Mouse (Mus musculus) intestine, postnatal 0 days (tissue): ENCODE data around the gene Gda. TPM values are rescaled to one million over a fixed set of nuclear protein-coding genes. Genes with fewer than 3 reads are reported as not detected.

Experiments used
- ATAC-seq: fragments of 200-750 bp; cut with Nextera tagmentation; 2 replicates; pipeline ENCODE4 v1.8.0; 2017; ENCODE audit warnings: mild to moderate bottlenecking, moderate TSS enrichment, moderate library complexity
- H3K27ac ChIP-seq: fragments of 300-500 bp; sonication (generic); 2 replicates; pipeline ENCODE4 v1.5.1; 2014; ENCODE audit warnings: mild to moderate bottlenecking, low read depth, low read length, moderate library complexity
- H3K27me3 ChIP-seq: fragments of 300-500 bp; sonication (generic); replicated peaks from 2 replicates; pipeline ENCODE4 v1.6.1; 2014; ENCODE audit warnings: low read length, mixed read lengths; ENCODE audit not compliant: control insufficient read depth, insufficient read depth
- H3K36me3 ChIP-seq: fragments of 300-500 bp; sonication (generic); 2 replicates; pipeline ENCODE4 v1.6.1; 2014; ENCODE audit warnings: mild to moderate bottlenecking, moderate library complexity; ENCODE audit not compliant: control insufficient read depth, insufficient read depth
- H3K4me1 ChIP-seq: fragments of 300-500 bp; sonication (generic); replicated peaks from 2 replicates; pipeline ENCODE4 v1.6.1; 2014; ENCODE audit warnings: antibody characterized with exemption, low read length, mixed read lengths; ENCODE audit not compliant: control insufficient read depth, insufficient read depth
- H3K4me2 ChIP-seq: fragments of 300-500 bp; sonication (generic); replicated peaks from 2 replicates; pipeline ENCODE4 v1.6.1; 2014; ENCODE audit warnings: low read depth, mild to moderate bottlenecking, moderate library complexity
- H3K4me3 ChIP-seq: fragments of 300-500 bp; sonication (generic); 2 replicates; pipeline ENCODE4 v1.5.1; 2014; ENCODE audit warnings: low read depth, low read length
- H3K9ac ChIP-seq: fragments of 300-500 bp; sonication (generic); 2 replicates; pipeline ENCODE4 v1.6.1; 2014; ENCODE audit warnings: mild to moderate bottlenecking, low read depth, low read length
- H3K9me3 ChIP-seq: fragments of 300-500 bp; sonication (generic); 2 replicates; pipeline ENCODE4 v1.6.1; 2016; ENCODE audit warnings: mixed run types; ENCODE audit not compliant: control insufficient read depth
- CTCF ChIP-seq: sonication (generic); IDR thresholded peaks from 2 replicates; pipeline ENCODE4 v1.5.1; 2016; ENCODE audit warnings: low read depth, mild to moderate bottlenecking, control low read depth, antibody characterized with exemption, moderate library complexity
- WGBS: fragments of 180-500 bp; shearing (Covaris S2); extraction: QIAGEN DNeasy Blood & Tissue Kit; methylation state at CpG from one replicate; pipeline ENCODE4 v1.1.7; 2014; 5-methylcytosine and 5-hydroxymethylcytosine counted together
- polyA plus RNA-seq: library from polyadenylated mRNA; unstranded; fragments of >200 nt; fragmentation: Nextera tagmentation; extraction: Ambion mirVana; gene quantifications from 2 replicates; pipeline ENCODE4 v1.2.1, GENCODE M21; 2015

Gda gene
- 37.3 and 46.8 TPM in 2 replicates for polyA plus RNA-seq

GRCm38 (mm10) chr19:21473345-21473744 lies at the start of gene Gda:
Gene Gda, minus strand, starts transcription at chr19:21473445.
- Histone ChIP-seq H3K9ac (peak within 1 kb of the TSS; percentile 65), H3K27ac (peak within 1 kb of the TSS; percentile 76; the same call in 1 of the 2 replicates), H3K4me1 (no peaks in the 10 kb centered on the region), H3K9me3 (0 out of 2 replicates have a peak, but pooled peaks cover 3% of the 10 kb centered on the region), H3K36me3 (no peaks in the 10 kb centered on the region), H3K4me2 (peak within 1 kb of the TSS; percentile 78), H3K4me3 (peak within 1 kb of the TSS; percentile 63), H3K27me3 (no peaks in the 10 kb centered on the region)
- 67% methylated on average over 2 of the region's 2 CpGs for WGBS
- TF ChIP-seq CTCF = no peak
- ATAC-seq = no peak

- no peak for ATAC-seq
- Histone ChIP-seq H3K9me3 (no peaks in the 10 kb centered on the region), H3K4me1 (no peaks in the 10 kb centered on the region), H3K9ac (no peak overlapping the region), H3K27ac (no peak overlapping the region), H3K36me3 (no peaks in the 10 kb centered on the region), H3K4me2 (no peak overlapping the region), H3K27me3 (no peaks in the 10 kb centered on the region), H3K4me3 (no peak overlapping the region)
- no peak for TF ChIP-seq CTCF
- WGBS = 62% methylated on average over 2 of the region's 2 CpGs
Measured at GRCm38 (mm10) chr19:21520280-21520679, 47.0 kb upstream of the Gda start.

GRCm38 (mm10) chr19:21510116-21510515 lies 36.9 kb upstream of the Gda start:
- Histone ChIP-seq H3K9me3 (no peaks in the 10 kb centered on the region), H3K4me1 (no peaks in the 10 kb centered on the region), H3K27ac (no peak overlapping the region), H3K9ac (no peak overlapping the region), H3K27me3 (no peaks in the 10 kb centered on the region), H3K4me2 (no peak overlapping the region), H3K4me3 (no peak overlapping the region), H3K36me3 (no peaks in the 10 kb centered on the region)
- ATAC-seq = peak; percentile 34; the same call in 1 of the 2 replicates
- WGBS = 46% methylated on average over 3 of the region's 3 CpGs
- peak; percentile 86 for TF ChIP-seq CTCF

GRCm38 (mm10) chr19:21507561-21508232 lies 34.5 kb upstream of the Gda start:
- Histone ChIP-seq H3K27me3 (no peaks in the 10 kb centered on the region), H3K4me2 (no peak overlapping the region), H3K27ac (peak overlapping the region; percentile 80), H3K4me3 (no peak overlapping the region), H3K4me1 (no peaks in the 10 kb centered on the region), H3K9ac (no peak overlapping the region), H3K36me3 (no peaks in the 10 kb centered on the region), H3K9me3 (no peaks in the 10 kb centered on the region)
- TF ChIP-seq CTCF = no peak
- ATAC-seq = peak; percentile 82
- 52% methylated on average over 7 of the region's 7 CpGs for WGBS

- no peak overlapping the region for H3K4me2 ChIP-seq
- no peaks in the 10 kb centered on the region for H3K9me3 ChIP-seq
- no peak overlapping the region for H3K4me3 ChIP-seq
- no peak for TF ChIP-seq CTCF
- H3K27ac ChIP-seq = peak overlapping the region; percentile 80; the same call in 1 of the 2 replicates
- no peak overlapping the region for H3K9ac ChIP-seq
- H3K27me3 ChIP-seq = no peaks in the 10 kb centered on the region
- no peaks in the 10 kb centered on the region for H3K4me1 ChIP-seq
- 97% methylated on average over 2 of the region's 2 CpGs for WGBS
- no peak for ATAC-seq
- H3K36me3 ChIP-seq = no peaks in the 10 kb centered on the region
Measured at GRCm38 (mm10) chr19:21507133-21507532, 33.9 kb upstream of the Gda start.

GRCm38 (mm10) chr19:21504716-21505115 lies 31.5 kb upstream of the Gda start:
- Histone ChIP-seq H3K9ac (no peak overlapping the region), H3K4me2 (no peak overlapping the region), H3K4me3 (no peak overlapping the region), H3K27ac (peak overlapping the region; percentile 54; the same call in 1 of the 2 replicates), H3K9me3 (no peaks in the 10 kb centered on the region), H3K27me3 (no peaks in the 10 kb centered on the region), H3K4me1 (no peaks in the 10 kb centered on the region), H3K36me3 (no peaks in the 10 kb centered on the region)
- TF ChIP-seq CTCF = no peak
- 24% methylated on average over 2 of the region's 2 CpGs for WGBS
- ATAC-seq = peak; percentile 82
